Mouse (Mus musculus) fibroblast of lung, adult 2 months (primary cell): ENCODE results near the gene Gm17364.
"Not testable (repeated sequence)": the region's sequence is repeated elsewhere in the genome, so short reads cannot be mapped to it uniquely, and the experiment has no call there.

Experiments used
- DNase-seq: peaks from one replicate; pipeline ENCODE4 v3.0.0-alpha.2; 2011; ENCODE audit warnings: low read depth

Gm17364 gene

DNA sequence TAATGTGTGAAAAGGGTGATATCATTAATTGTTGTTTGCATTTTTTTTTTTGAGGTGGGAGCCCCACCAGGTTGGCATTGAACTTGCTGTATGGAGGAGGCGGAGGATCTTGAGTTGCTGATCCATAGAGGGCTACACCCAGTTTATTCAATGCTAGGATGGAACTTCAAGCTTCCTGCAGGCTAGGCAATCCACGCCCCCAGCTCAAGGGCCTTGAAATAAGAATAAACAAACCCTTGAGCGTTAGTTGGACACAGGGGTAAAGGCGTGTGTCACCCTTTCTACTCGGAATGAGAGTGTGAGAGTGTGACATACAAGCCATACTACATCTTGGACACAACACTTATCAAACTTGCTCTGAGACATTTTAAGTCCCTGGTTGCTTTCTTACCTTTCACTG, 22.1 kb downstream of the Gm17364 start:
- no peak for DNase-seq

DNA sequence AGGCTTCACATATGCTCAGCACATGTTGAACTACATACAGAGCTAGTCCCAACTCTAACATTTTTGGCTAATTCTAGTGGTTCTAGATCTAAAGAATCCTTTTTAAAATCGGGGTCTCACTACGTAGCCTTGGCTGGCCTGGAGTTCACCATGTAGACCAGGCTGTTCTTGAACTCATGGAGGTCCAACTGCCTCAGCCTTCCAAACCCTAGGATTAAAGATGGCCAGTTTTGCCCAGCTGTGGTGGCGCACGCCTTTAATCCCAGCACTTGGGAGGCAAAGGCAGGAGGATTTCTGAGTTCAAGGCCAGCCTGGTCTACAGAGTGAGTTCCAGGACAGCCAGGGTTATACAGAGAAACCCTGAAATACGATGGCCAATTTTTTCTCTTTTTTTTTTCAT, 22.5 kb downstream of the Gm17364 start:
- not testable (repeated sequence) for DNase-seq

DNA sequence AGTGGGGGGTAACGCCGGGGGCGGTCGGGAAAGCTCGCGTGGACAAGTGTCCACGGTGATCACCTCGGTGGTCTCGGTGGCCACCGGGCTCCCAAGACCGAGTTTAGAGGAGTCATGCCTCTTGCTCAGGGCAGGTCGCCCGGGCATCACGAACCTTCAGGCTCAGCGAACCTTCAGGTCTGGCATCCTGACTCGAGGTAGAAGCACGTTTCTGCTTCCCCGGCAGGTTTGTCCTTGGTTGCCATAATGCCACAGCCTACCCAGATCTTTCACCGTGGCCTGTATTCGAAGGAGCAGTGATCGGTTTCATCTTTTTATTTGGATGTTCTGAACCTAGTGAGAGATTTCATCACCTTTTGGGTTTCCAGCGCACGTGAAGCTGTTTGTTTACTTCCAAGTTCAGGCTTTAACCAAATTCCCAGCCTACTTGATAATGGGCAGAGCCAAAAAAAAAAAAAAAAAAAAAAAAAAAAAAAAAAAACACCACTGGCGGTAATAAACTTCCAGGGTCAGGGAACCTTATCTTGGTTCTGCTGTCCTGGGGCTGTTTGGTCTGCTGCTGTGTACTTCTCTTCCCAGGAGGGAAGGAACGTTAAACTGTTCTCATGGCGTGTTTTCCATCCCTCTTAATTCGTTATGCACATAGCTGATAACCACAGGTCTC, 23.3 kb downstream of the Gm17364 start:
- peak; percentile 11 for DNase-seq

DNA sequence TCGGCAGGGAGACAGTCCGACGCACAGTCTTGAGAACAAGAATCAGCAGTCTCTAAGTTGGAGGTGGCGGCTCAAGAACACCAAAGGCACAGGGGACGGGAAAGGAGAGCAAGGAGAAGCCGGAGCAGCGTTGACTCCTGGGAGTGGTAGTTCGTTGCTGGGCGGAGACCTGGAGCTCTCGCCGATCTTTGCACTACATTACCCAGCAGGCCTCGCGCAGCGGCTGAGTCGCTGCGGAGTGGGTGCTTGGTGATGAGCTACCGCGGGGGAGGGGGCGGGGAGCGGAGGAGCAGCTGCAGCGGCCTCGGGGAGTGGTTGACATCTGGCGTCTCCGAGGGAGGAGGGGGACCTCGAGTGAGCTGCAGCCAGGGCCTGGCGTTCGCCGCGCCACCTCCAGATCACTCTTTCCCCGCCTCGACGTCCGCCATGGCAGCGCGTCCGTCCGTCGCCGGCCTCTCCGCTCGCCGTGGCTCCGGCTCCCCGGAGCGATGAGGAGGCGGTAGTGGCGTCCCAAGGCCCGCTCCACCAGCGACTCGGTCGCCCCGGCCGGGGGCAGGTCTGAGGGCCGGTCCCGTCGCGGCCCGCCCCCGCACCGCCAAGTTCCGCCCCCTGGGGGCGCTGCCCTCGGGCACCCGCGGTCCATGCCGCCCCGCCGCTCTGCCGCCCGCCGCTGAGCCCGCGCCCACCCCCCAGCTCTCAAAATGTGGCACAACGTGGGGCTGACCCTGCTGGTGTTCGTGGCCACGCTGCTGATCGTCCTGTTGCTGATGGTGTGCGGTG, 24.0 kb downstream of the Gm17364 start, which contains the start of gene Smim13:
Gene Smim13 (plus strand): TSS at position 307 of the 780 bp plus-strand sequence.
- peak; percentile 93 for DNase-seq

GRCm38 (mm10) chr13:41248751-41249520, 24.8 kb downstream of the Gm17364 start:
- no peak for DNase-seq

DNA sequence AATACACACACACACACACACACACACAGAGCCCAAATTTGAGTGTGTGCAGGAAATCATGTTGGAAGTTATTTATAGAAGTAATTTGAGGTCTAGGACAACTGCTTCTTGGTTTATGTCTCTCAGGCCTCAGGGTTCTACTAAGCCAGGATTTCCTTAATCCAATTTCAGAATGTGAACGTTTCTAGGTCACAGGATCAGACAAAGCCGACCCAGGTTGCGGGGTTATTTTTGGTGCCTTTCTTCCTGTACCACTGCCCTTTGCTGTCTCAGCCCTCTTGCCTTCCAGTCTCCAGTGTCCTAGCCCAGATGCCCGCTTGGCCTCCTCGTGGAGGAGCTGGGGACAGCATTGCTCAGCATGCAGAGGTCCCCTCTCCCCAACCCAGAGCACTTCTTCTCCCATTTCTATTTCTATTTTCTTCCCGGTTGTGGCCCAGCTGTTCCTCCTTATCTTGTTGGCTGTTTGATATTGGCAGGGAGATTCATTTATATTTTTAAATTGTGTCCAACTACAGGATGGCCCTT, 29.4 kb downstream of the Gm17364 start:
- DNase-seq: no peak

DNA sequence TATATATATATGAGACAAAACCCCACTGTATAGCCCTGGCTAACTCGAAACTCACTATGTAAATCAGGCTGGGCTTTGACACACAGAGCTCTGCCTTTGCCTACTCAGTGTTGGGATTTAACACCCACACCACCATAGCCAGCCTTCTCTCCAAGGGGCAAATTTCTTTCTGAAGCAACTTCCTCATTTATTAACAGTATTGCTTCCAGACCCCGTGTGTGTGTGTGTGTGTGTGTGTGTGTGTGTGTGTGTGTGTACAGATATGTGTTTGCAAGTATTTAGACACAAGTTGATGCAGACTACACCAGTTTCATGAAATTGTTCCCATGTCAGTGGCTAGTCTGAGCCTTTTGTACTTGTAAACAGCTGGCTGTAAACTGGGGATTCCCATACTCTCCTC, 32.2 kb downstream of the Gm17364 start:
- DNase-seq: no peak

GRCm38 (mm10) chr13:41238805-41239130, 35.0 kb downstream of the Gm17364 start:
- DNase-seq: peak; percentile 21

DNA sequence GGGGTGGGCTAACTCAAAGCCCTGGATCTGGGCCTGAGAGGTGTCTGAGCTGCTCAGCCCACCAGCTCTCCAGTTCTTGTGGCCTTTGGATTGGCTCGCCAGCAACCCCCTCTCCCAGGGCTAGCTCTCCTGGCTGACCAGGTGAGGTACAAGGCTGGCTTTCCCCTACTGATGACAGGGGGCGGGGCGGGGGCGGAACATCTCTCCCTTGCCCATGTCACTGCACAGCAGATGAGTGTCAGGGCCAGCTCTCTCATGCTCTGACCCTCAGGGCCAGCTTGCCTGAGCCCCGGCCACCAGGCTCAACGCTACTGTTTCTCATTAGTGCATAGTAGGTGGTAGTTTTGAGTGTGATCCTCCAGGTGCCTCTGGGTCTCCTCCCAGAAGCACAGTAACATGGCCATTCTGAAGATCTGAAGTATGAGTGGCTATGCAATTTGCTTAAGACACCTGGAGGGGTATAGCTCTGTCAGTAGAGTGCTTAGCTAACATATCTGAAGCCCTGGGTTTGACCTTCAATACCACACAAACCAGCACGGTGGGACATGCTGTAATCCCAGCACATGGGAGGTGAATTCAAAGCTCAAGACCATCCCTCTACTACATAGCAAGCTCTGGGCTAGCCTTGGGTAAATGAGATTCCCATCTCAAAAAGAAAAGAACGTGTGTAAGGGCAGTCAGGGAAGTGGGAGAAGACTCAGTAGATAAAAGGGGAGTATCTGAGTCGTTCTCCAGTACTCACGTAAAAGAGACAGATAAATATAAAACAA, 35.6 kb downstream of the Gm17364 start:
- no peak for DNase-seq

DNA sequence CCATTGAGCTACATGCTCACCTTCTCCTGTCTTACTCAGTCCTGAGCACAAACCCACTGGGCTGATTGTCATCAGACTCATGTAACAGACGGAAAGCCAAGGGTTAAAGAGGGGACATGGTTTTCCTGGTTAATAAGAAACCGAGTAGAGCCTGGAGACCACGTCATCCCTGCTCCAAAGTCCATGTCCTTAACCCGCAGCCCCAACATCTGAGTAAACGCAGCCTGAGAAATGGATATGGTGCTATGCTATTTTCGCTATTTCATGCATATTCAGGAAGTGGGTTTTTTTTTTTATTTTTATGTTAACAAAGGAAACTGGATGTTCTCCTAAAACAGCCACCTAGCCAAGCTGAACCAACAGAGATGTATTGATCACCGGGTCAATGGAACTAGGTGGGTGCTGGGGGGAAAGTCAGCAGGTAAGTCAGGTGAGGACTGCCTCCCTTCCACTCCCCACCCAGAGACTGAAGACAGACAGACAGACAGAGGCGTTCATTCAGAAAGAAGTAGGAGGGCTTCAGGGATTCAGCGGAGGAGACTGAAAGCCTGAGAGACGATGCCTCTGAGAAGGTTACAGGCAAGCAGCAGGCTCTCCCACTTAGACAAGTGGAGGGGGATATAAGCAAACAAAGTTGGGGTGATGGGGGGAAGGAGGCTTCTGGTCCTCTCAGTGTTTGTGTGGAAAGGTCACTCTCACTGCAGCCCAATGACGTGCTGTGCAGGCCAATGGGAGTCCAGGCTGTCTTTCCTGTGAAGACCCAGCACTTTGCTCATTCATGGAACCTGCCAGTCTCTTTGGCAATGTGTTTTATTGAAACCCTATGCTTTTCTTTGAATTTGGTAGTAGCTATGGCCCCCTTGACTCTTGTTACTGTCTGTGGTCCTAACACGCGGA, 37.7 kb downstream of the Gm17364 start:
- DNase-seq: no peak

- DNase-seq: no peak
These were observed 38.6 kb downstream of the Gm17364 start for GRCm38 (mm10) chr13:41235181-41235580.

GRCm38 (mm10) chr13:41233241-41233640, 40.5 kb downstream of the Gm17364 start:
- DNase-seq: no peak

GRCm38 (mm10) chr13:41232209-41232608, 41.6 kb downstream of the Gm17364 start:
- no peak for DNase-seq

- DNase-seq: no peak
These were observed 42.3 kb downstream of the Gm17364 start for GRCm38 (mm10) chr13:41231389-41231983.

DNA sequence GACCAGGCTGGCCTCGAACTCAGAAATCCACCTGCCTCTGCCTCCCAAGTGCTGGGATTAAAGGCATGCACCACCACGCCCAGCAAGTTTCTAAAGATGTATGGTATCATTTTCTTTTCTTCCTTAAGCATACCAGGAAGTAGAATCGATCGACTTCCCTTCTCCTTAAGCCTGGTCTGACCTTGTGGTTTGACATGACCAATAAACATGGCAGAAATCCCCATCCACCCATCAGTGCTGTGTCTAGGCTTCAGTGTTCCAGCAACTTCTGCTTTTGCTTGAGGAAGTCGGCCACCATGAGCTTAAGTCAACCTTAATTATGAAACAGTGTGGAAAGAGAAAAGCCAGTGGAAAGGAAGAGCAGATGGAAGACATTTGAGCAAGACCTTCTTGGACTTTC, 43.5 kb downstream of the Gm17364 start:
- no peak for DNase-seq

DNA sequence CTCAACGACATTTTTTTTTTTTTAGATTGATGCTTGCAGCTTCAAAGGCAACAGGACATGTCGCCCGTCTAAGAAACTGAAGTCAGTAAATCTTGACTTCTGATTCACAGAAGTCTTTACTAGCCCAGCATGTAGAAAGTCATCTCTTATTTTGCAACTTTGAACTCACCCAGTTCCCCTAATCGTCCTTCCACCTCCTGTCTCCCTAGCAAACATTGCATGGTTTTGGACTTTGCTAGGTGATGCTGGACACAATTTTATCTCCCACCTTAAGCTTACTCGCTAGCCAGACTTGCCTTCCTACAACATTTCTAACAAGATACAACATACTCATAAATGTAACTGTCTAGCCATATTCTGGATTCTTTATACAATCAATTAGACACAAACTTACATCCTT, 45.7 kb downstream of the Gm17364 start:
- no peak for DNase-seq

- DNase-seq: no peak
These were observed 47.3 kb downstream of the Gm17364 start for GRCm38 (mm10) chr13:41226513-41226912.
